Mouse (Mus musculus) gastrocnemius, adult 18-20 months (tissue): ENCODE measurements around the gene S1pr3. TPM values are rescaled to one million over a fixed set of nuclear protein-coding genes. Genes with fewer than 3 reads are reported as not detected.

ENCODE experiments used
- DNase-seq: peaks from one replicate; pipeline ENCODE4 v3.0.0; 2021; ENCODE audit warnings: low spot score
- total RNA-seq, 2 experiments: library from RNA; stranded (reverse); gene quantifications; 2 replicates each; pipeline ENCODE4 v1.2.3; 2021

Gene S1pr3
- total RNA-seq, 2 experiments from 2014 or later: 3.0 to 4.2 TPM

GRCm38 (mm10) chr13:51446550-51446949 lies 38.1 kb downstream of the S1pr3 start:
- DNase-seq: no peak

- no peak for DNase-seq
Measured at GRCm38 (mm10) chr13:51456190-51456878, 47.9 kb downstream of the S1pr3 start.

- DNase-seq: no peak
Measured at GRCm38 (mm10) chr13:51464294-51464693, 55.9 kb downstream of the S1pr3 start.

DNA sequence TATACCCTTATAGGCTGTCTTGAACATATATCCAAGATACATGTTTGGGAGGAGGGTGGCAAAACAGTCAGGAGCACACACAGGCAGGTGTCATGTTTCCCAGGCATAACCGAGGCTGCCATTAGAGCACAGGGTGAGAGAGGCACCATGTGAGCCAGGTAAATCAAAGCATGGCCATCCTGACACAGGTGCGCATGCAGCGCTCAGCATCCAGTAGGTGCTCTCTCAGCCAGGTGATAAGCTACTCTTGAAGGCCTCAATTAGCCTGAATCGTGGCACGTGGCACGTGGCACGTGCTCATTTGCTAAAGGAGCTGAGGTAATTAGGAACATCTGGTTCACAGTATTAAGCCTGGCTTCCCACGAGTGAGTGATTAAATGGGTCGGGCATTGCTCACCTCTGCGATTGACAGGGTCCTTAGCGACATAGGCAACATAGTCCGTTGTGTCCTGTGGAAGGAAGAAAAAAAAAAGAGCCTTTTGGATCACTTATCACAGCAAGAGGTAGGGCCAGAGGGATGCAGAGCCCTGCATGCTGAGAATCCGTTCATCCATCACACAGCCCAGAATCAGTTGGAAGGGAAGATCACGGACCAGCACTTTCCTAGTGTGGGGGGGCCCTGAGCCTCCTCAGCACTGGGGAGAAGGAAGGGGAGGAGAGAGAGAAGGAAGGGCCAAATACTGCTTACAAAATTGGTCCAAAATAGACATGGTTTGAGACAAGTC lies 57.8 kb downstream of the S1pr3 start:
- no peak for DNase-seq

DNA sequence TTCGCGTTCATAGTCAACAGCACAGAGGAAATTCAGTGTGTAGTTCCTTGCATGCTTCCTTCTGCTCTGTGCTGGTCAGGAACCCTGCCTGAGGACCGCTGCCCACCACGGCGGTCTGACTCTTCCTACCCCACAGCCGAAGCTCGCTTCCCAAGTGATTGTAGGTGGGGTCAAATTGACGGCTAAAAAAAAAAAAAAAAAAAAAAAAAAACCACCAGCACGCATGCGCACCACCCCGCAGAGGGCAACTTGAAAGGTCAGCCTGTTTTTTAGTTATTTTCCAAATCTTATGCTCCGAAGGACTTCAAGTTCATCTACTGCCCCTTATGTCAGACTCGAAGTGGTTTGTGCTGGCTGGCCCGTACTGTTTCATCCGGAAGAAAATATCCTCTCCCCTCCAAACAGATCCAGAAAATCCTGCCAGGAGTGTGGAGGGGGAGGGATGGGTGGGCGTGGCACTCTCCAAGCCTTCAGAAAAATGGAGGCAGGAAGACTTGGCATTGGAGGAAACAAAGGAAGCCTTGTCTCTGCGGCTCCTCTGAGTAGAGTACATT lies 60.3 kb downstream of the S1pr3 start:
- DNase-seq: no peak

Other genes with a start within 250 kb of the S1pr3 start
- not detected for gene Nxnl2, start 237.6 kb upstream of the S1pr3 start, total RNA-seq
- gene Shc3, start 160.8 kb downstream of the S1pr3 start, total RNA-seq: 1 to 10 TPM in 1 of 2 experiments, under 1 TPM in 1; 0.59 to 1.0 TPM
- gene Cks2, start 236.6 kb downstream of the S1pr3 start, total RNA-seq: not detected
- gene Secisbp2, start 243.1 kb downstream of the S1pr3 start, total RNA-seq: 10 to 100 TPM in 1 of 2 experiments, 1 to 10 TPM in 1; 8.8 to 10.5 TPM